Mouse (Mus musculus) brain, embryonic 14.5 days (tissue): ENCODE measurements around the gene Phf21b.

Experiments used
- CTCF ChIP-seq: fragments of 200-500 bp; IDR thresholded peaks from 2 replicates; pipeline ENCODE4 v1.5.1; 2012; ENCODE audit warnings: inconsistent platforms, mild to moderate bottlenecking, moderate library complexity, borderline replicate concordance; ENCODE audit not compliant: insufficient read depth, insufficient read length; ENCODE audit errors: extremely low read depth
- POLR2A ChIP-seq: fragments of 200-500 bp; IDR thresholded peaks from 2 replicates; pipeline ENCODE4 v1.6.1; 2012; ENCODE audit warnings: mild to moderate bottlenecking, inconsistent platforms, borderline replicate concordance; ENCODE audit not compliant: poor library complexity, insufficient read depth, insufficient read length, severe bottlenecking; ENCODE audit errors: extremely low read depth

- no peak for TF ChIP-seq CTCF
- no peak for TF ChIP-seq POLR2A
Measured at GRCm38 (mm10) chr15:84846216-84846615, 9.6 kb downstream of the Phf21b start.
